Mouse (Mus musculus): Measurements from ENCODE around the gene Fbxo40.
A peak's percentile ranks its signal among the peaks of the same experiment; 100 is the strongest.

Gene Fbxo40

DNA sequence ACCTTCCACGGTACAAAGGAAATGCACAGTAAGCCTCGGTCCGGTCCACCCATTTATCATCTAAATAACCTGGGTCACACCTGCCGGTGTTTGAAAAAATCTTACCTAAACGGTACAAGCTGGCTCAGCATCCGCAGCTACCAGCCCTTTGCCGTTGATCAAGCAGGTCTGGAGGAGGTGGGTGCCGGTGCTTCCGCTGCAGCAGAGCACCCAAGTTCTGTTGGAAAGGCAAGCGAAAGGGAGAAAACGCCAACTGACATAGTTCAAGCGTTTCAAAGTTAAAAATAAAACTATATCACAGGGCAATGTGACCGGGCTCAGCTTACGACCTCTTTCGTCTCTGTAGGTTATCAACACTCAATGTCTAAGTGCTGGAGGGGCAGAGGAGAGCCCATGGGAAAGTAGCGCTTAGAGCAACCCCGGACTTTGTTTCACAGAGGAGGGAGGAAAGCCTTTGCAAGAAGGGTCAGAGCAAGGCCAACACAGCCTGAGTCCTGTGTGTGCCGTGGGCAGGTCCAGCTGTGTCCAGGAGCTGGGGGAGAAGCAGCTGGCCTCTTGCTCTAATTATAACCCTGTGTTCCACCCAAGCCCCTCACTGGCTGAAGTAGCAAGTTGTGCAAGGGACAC is at the start of gene Fbxo40:
Fbxo40 (minus strand) TSS at position 469 of the 627 bp plus-strand sequence.
- peak; percentile 95 for DNase-seq

DNA sequence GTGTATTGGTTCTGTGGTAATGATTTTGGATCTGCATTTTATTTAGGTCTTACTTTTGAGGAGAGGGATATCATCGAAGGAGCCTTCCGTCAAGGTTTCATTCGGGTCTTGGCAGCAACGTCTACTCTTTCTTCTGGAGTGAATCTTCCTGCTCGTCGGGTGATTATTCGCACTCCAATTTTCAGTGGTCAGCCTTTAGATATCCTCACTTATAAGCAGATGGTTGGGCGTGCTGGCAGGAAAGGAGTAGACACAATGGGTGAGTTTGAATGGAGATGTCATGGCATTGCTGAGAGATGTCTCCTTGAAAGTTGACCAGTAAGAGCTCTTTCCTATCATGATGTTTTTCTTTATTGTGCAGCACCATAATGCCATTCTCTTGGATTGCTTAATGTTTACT is 44.5 kb upstream of the Fbxo40 start:
- no peak for DNase-seq

- DNase-seq = no peak
Measured at GRCm38 (mm10) chr16:37031996-37032395, 41.7 kb upstream of the Fbxo40 start.

- DNase-seq = no peak
Measured at GRCm38 (mm10) chr16:37027581-37027980, 37.3 kb upstream of the Fbxo40 start.

DNA sequence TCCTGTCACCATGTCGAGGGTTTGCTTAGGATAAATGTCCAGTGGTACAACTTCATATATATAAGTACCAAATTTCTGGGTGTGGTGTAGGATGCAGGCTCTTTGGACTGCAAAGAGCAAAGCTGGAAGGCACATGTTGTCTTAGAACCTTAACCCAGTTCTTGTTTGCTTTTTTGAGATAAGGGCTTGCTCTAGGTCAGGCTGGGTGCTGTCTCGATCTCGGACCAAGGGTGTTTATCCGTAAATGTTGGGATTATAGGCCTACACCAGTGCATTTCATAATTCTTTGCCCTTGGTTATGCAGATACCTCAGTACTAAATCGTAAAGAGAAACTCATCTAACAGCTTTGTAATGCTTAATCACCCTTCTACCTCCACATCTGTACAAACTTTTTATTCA is 22.1 kb upstream of the Fbxo40 start:
- DNase-seq = no peak

- no peak for DNase-seq
Measured at GRCm38 (mm10) chr16:37011922-37012289, 21.6 kb upstream of the Fbxo40 start.

GRCm38 (mm10) chr16:37011061-37011921 is 21.0 kb upstream of the Fbxo40 start, which contains the start of gene Polq:
TSS of gene Polq (plus strand) at chr16:37011786.
- peak; percentile 99 for DNase-seq

- DNase-seq = no peak
Measured at GRCm38 (mm10) chr16:37010370-37010769, 20.1 kb upstream of the Fbxo40 start.

GRCm38 (mm10) chr16:37009262-37009661 is 19.0 kb upstream of the Fbxo40 start:
- no peak for DNase-seq

GRCm38 (mm10) chr16:36999366-36999972 is 9.2 kb upstream of the Fbxo40 start:
- DNase-seq = peak; percentile 91

DNA sequence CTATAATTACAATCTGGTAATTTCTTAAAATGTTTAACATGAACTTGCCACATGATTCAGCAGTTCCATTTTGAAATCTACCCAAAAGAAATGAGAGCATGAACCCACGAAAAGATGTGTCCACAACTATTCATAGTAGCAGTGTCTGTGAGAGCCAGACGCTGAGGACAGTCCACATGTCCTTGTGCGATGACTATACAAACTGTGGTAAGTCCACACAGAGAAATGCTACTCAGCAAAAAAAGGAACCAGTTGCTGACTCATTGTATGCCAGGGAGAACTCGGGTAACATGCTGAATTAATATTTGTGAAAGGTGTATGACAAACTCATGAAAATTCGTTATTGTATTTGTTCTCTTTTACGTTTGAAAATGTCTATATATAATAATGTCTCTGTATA is 7.4 kb upstream of the Fbxo40 start:
- peak; percentile 86 for DNase-seq

GRCm38 (mm10) chr16:36989493-36989892 is 774 bp downstream of the Fbxo40 start:
- DNase-seq = peak; percentile 94

GRCm38 (mm10) chr16:36988066-36988465 is 2.2 kb downstream of the Fbxo40 start:
- peak; percentile 30 for DNase-seq

- peak; percentile 85 for DNase-seq
Measured at GRCm38 (mm10) chr16:36987399-36987798, 2.9 kb downstream of the Fbxo40 start.

- peak; percentile 96 for DNase-seq
Measured at GRCm38 (mm10) chr16:36985636-36986042, 4.6 kb downstream of the Fbxo40 start.

DNA sequence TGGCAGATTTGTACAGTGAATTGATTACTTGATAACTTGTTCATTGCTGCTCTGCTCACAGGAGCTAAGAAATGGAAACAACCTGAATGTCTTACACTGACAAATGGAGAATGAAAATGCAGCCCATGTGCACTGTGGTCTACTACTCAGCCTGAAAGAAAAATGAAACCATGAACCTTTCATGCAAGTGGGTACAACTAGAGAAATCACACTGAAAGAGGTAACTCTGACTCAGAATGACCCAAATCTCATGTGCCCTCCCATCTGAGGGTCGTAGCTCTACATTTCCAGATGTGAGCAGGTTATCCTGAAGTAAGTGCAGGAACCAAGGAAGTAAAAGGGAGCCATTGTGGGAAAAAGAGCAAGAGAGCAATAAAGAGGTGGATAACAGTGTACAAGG is 6.5 kb downstream of the Fbxo40 start:
- peak; percentile 77 for DNase-seq

- DNase-seq = peak; percentile 61
Measured at GRCm38 (mm10) chr16:36979127-36979526, 11.1 kb downstream of the Fbxo40 start.

- DNase-seq = no peak
Measured at GRCm38 (mm10) chr16:36963415-36963814, 26.9 kb downstream of the Fbxo40 start.

DNA sequence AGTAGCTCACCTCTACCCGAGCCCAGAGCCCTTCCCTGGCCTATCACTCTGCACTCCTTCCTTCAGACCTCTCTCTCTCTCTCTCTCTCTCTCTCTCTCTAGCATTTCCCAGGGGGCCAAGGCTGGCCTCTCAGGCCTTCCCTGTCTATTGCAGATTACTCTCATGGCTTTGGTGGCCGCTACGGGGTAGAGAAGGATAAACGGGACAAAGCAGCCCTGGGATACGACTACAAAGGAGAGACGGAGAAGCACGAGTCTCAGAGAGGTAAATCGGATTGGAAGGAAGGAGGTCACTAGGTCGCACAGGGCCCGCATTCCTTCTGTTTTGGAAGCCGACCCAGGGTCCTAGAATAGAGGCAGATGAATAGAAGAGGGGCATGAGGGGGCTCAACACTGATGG is 35.2 kb downstream of the Fbxo40 start:
- peak; percentile 67 for DNase-seq

GRCm38 (mm10) chr16:36951029-36951428 is 39.2 kb downstream of the Fbxo40 start:
- DNase-seq = peak; percentile 14

GRCm38 (mm10) chr16:36949614-36950336 is 40.5 kb downstream of the Fbxo40 start:
- peak; percentile 46 for DNase-seq

GRCm38 (mm10) chr16:36947646-36948197 is 42.5 kb downstream of the Fbxo40 start:
- peak; percentile 72 for DNase-seq
